Mouse (Mus musculus): ENCODE data around the gene Pnmt.

DNA sequence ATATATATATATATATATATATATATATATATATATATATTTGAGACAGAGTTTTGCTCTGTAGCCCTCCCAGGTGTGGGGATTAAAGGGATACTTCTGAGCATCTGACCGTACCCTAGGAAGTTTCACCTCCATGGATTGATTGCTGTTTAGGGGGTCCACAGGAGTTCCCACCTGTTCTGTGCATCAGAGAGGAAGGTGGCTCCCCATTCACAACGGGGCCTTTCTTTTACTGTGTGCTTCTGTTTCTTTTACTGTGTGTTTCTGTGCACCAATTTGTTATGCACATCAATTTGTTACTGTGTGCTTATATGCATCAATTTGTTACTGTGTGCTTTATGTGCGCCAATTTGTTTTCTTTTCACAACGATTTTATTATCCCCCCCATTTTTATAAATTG is 45.1 kb upstream of the Pnmt start:
- TF ChIP-seq CTCF (IDR thresholded peaks at IDR 0.05; ENCODE audit: low read depth) (no peak), EP300 (IDR thresholded peaks at IDR 0.05; ENCODE audit: low read depth) (no peak)

Data from heart, postnatal 0 days (tissue).